Mouse (Mus musculus): ENCODE measurements around the gene Setd5.

Setd5 gene

DNA sequence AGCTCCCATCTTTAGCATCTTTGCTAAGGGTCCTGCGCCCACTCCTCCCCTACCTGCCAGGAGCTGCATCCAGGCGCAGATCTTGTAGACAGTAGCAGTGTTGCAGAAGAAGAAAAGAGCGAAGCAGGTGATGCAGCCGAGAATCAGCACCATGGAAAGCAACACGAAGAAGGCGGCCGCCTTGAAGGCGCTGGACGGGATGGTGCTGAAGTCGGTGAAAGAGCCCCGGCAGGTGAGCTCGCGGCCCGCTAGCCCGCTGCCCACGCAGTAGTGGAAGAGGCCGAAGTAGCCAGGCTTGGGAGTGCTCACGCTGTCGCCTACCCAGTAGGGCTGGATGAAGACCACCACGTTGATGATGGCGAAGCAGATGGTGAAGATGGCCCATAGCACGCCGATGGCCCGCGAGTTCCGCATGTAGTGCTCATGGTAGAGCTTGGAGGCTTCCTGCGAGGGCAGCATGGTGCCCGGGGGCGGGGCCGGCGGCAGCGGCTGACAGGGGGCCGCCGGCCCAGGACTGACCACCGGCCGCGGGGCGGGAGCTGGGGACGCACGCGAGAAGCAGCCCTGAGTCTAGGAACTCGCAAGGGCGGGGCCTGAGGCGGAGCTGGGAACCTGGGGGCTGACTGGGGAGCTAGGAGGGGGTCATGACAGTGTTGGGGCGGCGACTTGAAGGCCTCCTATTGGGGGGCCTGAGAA, 116.7 kb downstream of the Setd5 start:
- no peak for DNase-seq (ENCODE audit: low spot score in 2 of 2)

DNA sequence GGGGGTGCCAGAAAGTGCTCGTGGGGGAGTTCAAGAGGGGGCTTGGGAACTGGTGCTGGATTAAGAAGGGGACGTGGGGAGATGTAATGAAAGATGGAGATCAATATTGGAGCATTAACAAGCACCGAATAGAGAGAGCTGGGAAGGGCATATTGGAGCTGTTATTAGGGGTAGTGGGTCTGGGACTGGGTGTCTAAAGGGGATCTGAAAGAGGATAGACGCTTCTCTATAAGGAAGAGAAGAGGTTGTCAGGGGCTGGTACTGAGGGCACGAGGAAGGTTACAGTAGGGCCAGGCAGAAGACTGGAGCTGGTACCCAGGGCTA, 117.3 kb downstream of the Setd5 start:
- no peak for DNase-seq (ENCODE audit: low spot score in 2 of 2)

DNA sequence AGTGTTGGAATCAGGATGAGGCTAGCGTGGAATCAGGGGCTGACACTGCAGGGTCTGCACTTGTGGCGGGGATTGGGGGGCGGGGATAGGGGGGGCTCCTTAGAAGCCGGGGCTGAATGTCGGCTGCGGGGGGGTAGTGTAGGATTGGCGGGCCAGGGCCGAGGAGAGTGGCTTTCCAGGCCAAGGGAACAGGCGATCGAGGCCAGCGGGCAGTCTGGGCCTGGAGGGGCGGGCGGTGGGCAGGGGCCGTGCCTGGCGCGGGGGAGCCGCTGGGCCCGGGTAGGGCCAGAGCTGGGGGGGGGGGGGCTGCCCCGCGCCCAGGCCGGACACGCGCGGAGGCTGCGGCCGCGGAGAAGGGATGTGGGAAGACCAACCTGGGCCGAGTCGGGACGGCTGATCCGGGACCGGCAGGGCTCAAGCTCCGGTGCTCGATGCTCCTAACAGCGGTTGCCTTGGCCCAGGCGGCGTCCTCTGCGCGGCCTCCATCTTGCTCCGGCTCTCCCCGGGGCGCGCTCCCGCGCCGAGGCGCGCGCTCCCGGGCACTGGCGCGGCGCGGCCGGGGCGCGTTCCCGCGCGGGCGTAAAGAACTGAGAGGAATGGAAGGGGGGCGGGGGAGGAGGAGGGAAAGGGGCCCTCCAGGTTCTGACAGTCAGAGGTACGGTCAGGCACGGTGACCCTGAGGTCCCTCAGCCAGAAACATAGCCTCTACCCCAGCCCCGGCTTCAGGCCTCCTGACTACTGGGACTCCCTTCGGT, 117.9 kb downstream of the Setd5 start, which contains the start of gene Lhfpl4:
Gene Lhfpl4 (minus strand): TSS at position 544 of the 755 bp plus-strand sequence.
- no peak for DNase-seq (ENCODE audit: low spot score in 2 of 2)

DNA sequence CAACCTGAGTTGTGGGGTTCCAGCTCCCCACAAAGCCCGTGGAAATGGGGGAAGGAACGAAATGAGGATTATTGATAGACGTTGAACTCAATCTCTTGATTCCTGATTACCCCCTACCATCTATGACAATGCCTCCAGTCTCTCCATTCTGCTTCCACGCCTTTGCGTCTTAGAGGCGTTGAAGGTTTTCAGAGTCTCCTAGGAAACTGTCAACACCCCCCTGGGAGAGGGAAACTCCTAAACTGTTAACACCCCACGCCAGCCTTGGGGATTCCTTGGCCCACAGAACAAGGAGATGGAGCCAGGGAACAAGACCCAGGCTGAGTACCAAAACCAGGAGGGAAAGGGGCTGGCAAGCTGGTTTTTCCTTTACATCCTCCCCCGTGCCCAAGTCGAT, 118.4 kb downstream of the Setd5 start:
- DNase-seq (ENCODE audit: low spot score in 2 of 2): no peak

Measured in right cerebral cortex, postnatal 36 days (tissue).